Mouse (Mus musculus) brown adipose tissue, adult 24 weeks (tissue): ENCODE data around the gene Adamtsl5. TPM values are rescaled to one million over a fixed set of nuclear protein-coding genes. Genes with fewer than 3 reads are reported as not detected.

Source experiments
- H3K27ac ChIP-seq: fragments of 200-500 bp; replicated peaks from 2 replicates; pipeline ENCODE4 v1.5.1; 2012; ENCODE audit warnings: low read depth, mild to moderate bottlenecking, low read length
- H3K4me1 ChIP-seq: fragments of 200-500 bp; 2 replicates; pipeline ENCODE4 v1.6.1; 2012; ENCODE audit warnings: low read length, mixed read lengths; ENCODE audit not compliant: control insufficient read depth, insufficient read depth, insufficient read length
- H3K4me3 ChIP-seq: fragments of 200-500 bp; 2 replicates; pipeline ENCODE4 v1.5.1; 2012; ENCODE audit warnings: low read depth, mild to moderate bottlenecking, low read length, moderate library complexity; ENCODE audit not compliant: insufficient read depth
- polyA plus RNA-seq: library from polyadenylated mRNA; stranded (reverse); fragments of >200 nt; gene quantifications from 2 replicates; pipeline ENCODE4 v1.2.4, GENCODE M21; 2012; ENCODE audit not compliant: missing spikeins, insufficient read depth, insufficient read length

Adamtsl5 gene
- polyA plus RNA-seq, 1 experiment = 4.2 TPM

DNA sequence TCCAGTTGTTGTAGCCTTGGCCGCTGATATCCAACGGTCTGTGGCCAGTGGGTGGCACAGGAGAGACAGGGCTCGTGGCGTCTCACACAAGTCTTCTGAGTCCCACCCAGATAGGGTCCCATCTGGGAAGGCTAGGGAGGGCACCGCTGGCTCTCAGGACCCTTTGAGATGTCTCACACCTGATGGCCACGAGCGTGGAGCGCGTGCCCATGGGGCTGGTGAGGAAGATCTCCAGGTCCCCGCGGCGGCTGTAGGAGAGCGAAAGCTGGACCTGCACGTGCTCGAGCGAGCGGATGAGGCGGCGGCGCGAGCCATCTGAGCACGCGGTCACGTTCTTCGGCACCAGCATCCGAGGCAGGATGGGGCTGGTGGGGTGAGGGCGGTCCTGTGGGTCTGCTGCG lies 25.4 kb downstream of the Adamtsl5 start:
- Histone ChIP-seq H3K4me3 (peak overlapping the region; percentile 87), H3K4me1 (peaks cover 8% of the 10 kb centered on the region), H3K27ac (peak overlapping the region; percentile 15; the same call in 1 of the 2 replicates)

GRCm38 (mm10) chr10:80321670-80322581 lies 26.3 kb downstream of the Adamtsl5 start:
- Histone ChIP-seq H3K27ac (peak overlapping the region; percentile 15; the same call in 1 of the 2 replicates), H3K4me1 (peaks cover 8% of the 10 kb centered on the region), H3K4me3 (peak overlapping the region; percentile 87)

- no peak overlapping the region for H3K4me3 ChIP-seq
- no peak overlapping the region; the same call in 1 of the 2 replicates for H3K27ac ChIP-seq
- peaks cover 8% of the 10 kb centered on the region for H3K4me1 ChIP-seq
These were observed 27.1 kb downstream of the Adamtsl5 start for GRCm38 (mm10) chr10:80321014-80321669.

DNA sequence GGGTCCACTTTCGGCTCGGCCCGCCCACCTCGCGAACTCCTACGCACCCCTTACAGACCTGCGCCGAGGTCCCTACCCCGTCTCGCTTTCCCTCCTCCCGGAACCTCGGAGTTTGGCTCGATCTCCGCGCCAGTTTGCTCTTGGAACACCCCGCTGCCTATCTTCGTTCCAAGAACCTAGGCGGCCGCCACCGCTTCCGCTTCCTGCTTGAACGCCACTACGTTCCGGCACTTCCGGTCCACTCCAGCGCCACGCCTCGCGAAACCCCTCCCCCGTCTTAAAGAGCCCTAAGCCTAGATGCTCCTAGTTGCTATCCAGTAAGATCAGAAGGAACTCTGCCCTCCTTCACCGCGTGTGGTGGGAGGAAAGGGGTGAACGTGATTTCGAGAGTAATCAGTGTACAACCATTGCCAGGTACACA lies 27.9 kb downstream of the Adamtsl5 start, which contains the start of gene 2310011J03Rik:
Gene 2310011J03Rik (minus strand): TSS at position 198 of the 421 bp plus-strand sequence.
- peak within 1 kb of the TSS; percentile 90 for H3K4me3 ChIP-seq
- H3K27ac ChIP-seq = peak within 1 kb of the TSS; percentile 75
- peaks cover 8% of the 10 kb centered on the region for H3K4me1 ChIP-seq

DNA sequence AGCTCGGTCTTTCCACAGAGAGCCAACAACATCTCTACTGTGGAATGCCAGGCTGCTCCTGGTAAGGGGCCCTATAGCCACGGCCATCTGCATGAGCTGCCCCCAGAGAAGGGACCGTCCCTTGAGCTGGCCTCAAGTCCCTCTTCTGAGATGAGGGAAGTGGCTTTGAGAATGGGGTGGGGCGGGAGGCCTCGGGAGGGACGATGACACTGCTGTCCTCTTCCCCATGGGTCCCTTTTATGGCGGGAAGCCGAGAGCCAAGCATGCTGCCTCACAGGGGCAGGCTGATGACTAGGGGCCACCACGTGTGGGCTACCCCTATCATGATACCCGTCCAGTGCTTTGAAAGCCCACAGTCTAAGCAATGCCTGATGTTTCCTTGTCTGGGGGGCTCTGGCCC lies 31.2 kb downstream of the Adamtsl5 start:
- H3K4me3 ChIP-seq = no peak overlapping the region
- peaks cover 8% of the 10 kb centered on the region for H3K4me1 ChIP-seq
- H3K27ac ChIP-seq = no peak overlapping the region

DNA sequence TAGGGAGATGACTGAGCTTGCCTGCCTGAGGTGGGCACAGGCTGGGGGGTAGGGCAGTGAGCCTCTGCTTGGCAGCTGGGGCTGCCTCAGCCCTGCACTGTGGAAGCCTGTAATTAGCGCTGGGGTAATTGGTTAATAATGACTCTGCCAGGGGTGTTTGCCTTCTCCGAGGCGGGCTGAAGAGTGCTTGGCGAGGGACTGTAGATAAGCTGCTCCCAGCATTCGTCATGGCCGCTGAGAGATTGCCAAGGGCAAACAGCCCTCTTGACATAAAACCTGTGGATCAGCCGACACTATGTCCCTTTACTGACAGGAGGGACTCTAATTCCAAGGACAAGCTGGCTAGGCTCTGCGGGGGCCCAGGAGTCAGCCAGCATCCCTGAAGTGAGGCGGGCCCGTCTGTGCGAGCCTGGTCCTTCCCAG lies 31.8 kb downstream of the Adamtsl5 start:
- no peak overlapping the region for H3K4me3 ChIP-seq
- no peak overlapping the region for H3K27ac ChIP-seq
- peaks cover 8% of the 10 kb centered on the region for H3K4me1 ChIP-seq

DNA sequence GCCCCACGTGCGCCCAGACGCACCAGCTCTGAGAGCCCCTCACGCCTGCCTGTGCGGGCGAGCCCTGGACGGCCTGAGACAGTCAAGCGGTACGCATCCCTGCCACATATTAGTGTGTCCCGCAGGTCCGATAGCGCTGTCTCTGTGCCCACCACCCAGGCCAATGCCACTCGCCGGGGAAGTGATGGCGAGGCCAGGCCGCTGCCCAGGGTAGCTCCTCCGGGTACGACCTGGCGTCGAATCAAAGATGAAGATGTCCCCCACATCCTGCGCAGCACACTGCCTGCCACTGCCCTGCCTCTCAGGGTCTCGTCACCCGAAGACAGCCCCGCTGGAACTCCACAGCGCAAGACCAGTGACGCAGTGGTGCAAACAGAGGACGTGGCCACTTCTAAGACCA lies 32.9 kb downstream of the Adamtsl5 start:
- no peak overlapping the region for H3K27ac ChIP-seq
- H3K4me1 ChIP-seq = peaks cover 5% of the 10 kb centered on the region
- H3K4me3 ChIP-seq = no peak overlapping the region

GRCm38 (mm10) chr10:80314494-80315001 lies 33.7 kb downstream of the Adamtsl5 start:
- Histone ChIP-seq H3K4me3 (no peak overlapping the region), H3K4me1 (peaks cover 4% of the 10 kb centered on the region), H3K27ac (no peak overlapping the region)

GRCm38 (mm10) chr10:80313627-80314201 lies 34.5 kb downstream of the Adamtsl5 start:
- no peak overlapping the region for H3K27ac ChIP-seq
- H3K4me3 ChIP-seq = no peak overlapping the region

GRCm38 (mm10) chr10:80312586-80313504 lies 35.4 kb downstream of the Adamtsl5 start:
- Histone ChIP-seq H3K4me1 (no peaks in the 10 kb centered on the region), H3K27ac (no peak overlapping the region), H3K4me3 (no peak overlapping the region)

More at GRCm38 (mm10) chr10:80313627-80314201, 34.5 kb downstream of the Adamtsl5 start:
- H3K4me1 ChIP-seq = no peaks in the 10 kb centered on the region

DNA sequence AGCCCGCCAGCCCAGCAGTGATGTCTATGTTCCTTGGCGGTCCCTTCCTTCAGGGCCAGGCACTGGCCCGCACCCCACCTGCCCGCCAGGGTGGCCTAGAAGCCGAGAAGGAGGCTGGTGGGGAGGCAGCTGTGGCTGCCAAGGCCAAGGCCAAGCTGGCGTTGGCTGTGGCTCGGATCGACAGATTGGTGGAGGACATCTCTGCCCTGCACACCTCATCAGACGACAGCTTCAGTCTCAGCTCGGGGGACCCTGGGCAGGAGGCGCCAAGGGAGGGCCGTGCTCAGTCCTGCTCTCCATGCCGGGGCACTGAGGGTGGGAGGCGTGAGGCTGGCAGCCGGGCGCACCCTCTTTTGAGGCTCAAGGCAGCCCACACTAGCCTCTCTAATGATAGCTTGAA lies 36.7 kb downstream of the Adamtsl5 start:
- Histone ChIP-seq H3K4me3 (no peak overlapping the region), H3K4me1 (no peaks in the 10 kb centered on the region), H3K27ac (no peak overlapping the region)

DNA sequence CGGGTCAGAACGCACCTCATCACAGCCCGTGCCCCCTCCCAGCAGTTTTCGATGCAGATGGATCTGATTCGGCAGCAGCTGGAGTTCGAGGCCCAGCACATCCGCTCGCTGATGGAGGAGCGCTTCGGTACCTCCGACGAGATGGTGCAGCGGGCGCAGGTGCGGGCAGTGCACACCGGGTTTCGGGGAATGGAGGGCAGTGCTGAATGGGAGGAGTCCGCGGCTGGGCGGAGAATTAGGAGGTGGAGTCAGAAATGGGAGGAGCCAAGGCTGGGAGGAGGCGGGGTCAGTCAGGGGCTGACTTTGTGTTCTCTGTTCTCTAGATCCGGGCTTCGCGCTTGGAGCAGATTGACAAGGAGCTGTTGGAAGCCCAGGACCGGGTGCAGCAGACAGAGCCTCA lies 43.4 kb downstream of the Adamtsl5 start:
- no peak overlapping the region for H3K4me3 ChIP-seq
- no peak overlapping the region for H3K27ac ChIP-seq
- peaks cover 7% of the 10 kb centered on the region; the same call in 1 of the 2 replicates for H3K4me1 ChIP-seq

- no peak overlapping the region for H3K27ac ChIP-seq
- no peak overlapping the region for H3K4me3 ChIP-seq
- H3K4me1 ChIP-seq = peaks cover 7% of the 10 kb centered on the region; the same call in 1 of the 2 replicates
These were observed 43.8 kb downstream of the Adamtsl5 start for GRCm38 (mm10) chr10:80304458-80304857.

- Histone ChIP-seq H3K4me1 (peaks cover 7% of the 10 kb centered on the region; the same call in 1 of the 2 replicates), H3K27ac (0 out of 2 replicates have a peak overlapping the region, but pooled peaks have one; percentile 7), H3K4me3 (peak overlapping the region; percentile 8; the same call in 1 of the 2 replicates)
These were observed 45.7 kb downstream of the Adamtsl5 start for GRCm38 (mm10) chr10:80302471-80302881.
